Mouse (Mus musculus) olfactory bulb, adult 2 months (tissue): ENCODE data around the gene Tpst1.
A peak's percentile ranks its signal among the peaks of the same experiment; 100 is the strongest.

Source experiments
- CTCF ChIP-seq: fragments of 200-500 bp; IDR thresholded peaks from 2 replicates; pipeline ENCODE4 v1.5.1; 2012; ENCODE audit warnings: low read depth, mild to moderate bottlenecking, low read length, moderate library complexity; ENCODE audit not compliant: insufficient read depth
- POLR2A ChIP-seq: fragments of 200-500 bp; IDR thresholded peaks from 2 replicates; pipeline ENCODE4 v1.6.1; 2012; ENCODE audit warnings: mild to moderate bottlenecking, low read depth, low read length, moderate library complexity; ENCODE audit not compliant: insufficient read depth

DNA sequence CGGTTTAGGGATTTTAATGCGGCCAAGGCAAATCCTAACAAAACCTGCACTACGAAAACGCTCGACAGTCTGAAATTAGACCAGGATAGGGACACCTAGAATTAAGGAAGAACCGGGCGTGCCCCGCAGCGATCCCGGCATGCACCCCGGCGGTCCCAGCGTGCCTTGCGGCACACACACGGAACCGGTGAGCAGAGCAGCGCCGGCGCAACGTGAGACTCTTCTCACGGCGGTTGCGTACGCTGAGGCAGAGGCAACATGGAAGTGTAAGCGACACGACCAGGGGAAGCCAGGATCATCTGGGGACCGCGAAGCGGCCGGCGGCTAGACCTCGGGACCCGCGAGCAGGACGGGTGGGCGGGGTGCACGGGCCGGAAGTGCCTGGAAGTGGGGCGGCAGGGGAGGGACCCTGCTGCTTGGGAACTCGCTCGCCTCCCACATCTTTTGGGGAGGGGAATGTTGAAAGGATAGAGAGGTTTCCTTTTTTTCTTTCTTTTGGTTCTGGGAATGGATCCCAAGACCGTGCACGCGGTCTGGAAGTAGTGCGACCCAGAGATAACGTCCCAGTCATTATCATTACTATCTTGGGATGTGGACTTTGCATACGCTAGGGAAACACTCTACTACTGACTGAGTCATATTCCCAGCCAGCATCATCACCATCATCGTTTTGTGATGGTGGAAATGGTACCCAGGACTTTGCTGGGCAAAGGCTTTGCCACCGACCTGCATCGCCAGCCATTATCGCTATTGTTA lies 43.8 kb upstream of the Tpst1 start, which contains the start of the genes Asl and Crcp:
- TF ChIP-seq CTCF (no peak), POLR2A (peak; percentile 80)
